Mouse (Mus musculus) urinary bladder, postnatal 36 days (tissue): ENCODE measurements around the gene Mmel1.

Source experiments
- DNase-seq, 2 experiments: peaks; one replicate each; pipeline ENCODE4 v3.0.0; 2022; ENCODE audit warnings: low spot score in 2 of 2, mixed read lengths in 1 of 2

Gene Mmel1

GRCm38 (mm10) chr4:154936542-154937255, 67.3 kb downstream of the Mmel1 start:
- DNase-seq = no peak

GRCm38 (mm10) chr4:154937746-154938145, 68.4 kb downstream of the Mmel1 start:
- no peak for DNase-seq

- DNase-seq = no peak
These were observed 70.8 kb downstream of the Mmel1 start for GRCm38 (mm10) chr4:154940156-154940555.

- DNase-seq = no peak
These were observed 72.4 kb downstream of the Mmel1 start for GRCm38 (mm10) chr4:154941831-154942230.

- DNase-seq = no peak
These were observed 73.4 kb downstream of the Mmel1 start for GRCm38 (mm10) chr4:154942632-154943322.

GRCm38 (mm10) chr4:154943323-154944039, 74.1 kb downstream of the Mmel1 start:
- no peak for DNase-seq

GRCm38 (mm10) chr4:154944121-154944590, 74.8 kb downstream of the Mmel1 start:
- peak; percentile 51 to 75 for DNase-seq
